Mouse (Mus musculus): Measurements from ENCODE around the gene Strap. TPM values are rescaled to one million over a fixed set of nuclear protein-coding genes. Genes with fewer than 3 reads are reported as not detected.
A peak's percentile ranks its signal among the peaks of the same experiment; 100 is the strongest.
"Not testable (repeated sequence)": the region's sequence is repeated elsewhere in the genome, so short reads cannot be mapped to it uniquely, and the experiment has no call there.

Gene Strap
- polyA plus RNA-seq, 1 experiment from 2014 or later: 159 TPM

DNA sequence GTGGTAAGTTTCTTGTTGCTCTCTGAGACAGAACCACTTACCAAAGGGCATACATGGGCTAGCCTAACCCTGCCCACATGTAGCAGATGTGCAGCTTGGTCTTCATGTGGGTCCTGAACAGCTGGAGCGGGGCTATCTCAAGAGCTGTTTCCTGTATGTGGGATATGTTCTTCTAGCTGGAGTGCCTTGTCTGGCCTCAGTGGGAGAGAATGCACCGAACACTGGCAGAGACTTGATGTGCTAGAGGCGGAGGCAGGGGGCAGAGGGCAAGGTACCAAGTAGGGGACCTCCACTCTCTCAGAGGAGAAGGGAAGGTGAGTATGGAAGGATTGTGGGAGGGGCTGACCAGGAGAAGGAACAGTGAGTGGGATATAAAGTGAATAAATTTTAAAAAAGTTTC is 32.7 kb upstream of the Strap start:
- no peak overlapping the region for H3K4me3 ChIP-seq (ENCODE audit: low read length)
- no peak overlapping the region for H3K27ac ChIP-seq (ENCODE audit: low read depth, low read length)
- no peaks in the 10 kb centered on the region for H3K4me1 ChIP-seq (ENCODE audit: control insufficient read depth, insufficient read depth, low read depth, low read length)
- no peaks in the 10 kb centered on the region for H3K9me3 ChIP-seq (ENCODE audit: control insufficient read depth, low read length)
- H3K9ac ChIP-seq (ENCODE audit: low read depth, low read length): no peak overlapping the region
- no peak overlapping the region for H3K4me2 ChIP-seq (ENCODE audit: low read length)
- no peak for ATAC-seq
- no peaks in the 10 kb centered on the region for H3K27me3 ChIP-seq (replicated peaks; ENCODE audit: control insufficient read depth, insufficient read depth, low read length)
- WGBS: 92% methylated on average over 3 of the region's 3 CpGs
- H3K36me3 ChIP-seq (ENCODE audit: control insufficient read depth, insufficient read depth, low read length): no peaks in the 10 kb centered on the region

DNA sequence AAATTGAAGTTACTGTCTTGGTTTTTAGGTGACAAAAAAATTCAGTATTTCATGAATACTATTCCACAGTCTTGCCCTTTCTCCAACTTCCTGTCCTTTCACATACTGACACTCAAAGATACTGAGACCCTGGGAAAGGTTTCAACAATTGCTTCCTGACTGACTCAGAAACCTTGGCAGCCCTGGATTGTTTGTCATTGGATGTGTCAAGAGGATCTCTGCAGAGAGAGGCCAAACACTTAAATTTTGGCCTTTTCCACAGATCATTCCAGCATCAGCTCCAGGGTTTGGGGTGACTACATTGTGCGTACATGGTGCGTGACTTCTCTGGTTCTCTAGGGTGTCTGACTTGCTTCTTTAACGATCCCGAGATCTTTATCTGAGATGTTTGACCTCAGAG is 32.0 kb upstream of the Strap start:
- no peaks in the 10 kb centered on the region for H3K27me3 ChIP-seq (replicated peaks; ENCODE audit: control insufficient read depth, insufficient read depth, low read length)
- ATAC-seq: no peak
- H3K4me2 ChIP-seq (ENCODE audit: low read length): no peak overlapping the region
- no peaks in the 10 kb centered on the region for H3K9me3 ChIP-seq (ENCODE audit: control insufficient read depth, low read length)
- WGBS: 85% methylated on average over 4 of the region's 4 CpGs
- H3K9ac ChIP-seq (ENCODE audit: low read depth, low read length): no peak overlapping the region
- no peak overlapping the region for H3K4me3 ChIP-seq (ENCODE audit: low read length)
- H3K4me1 ChIP-seq (ENCODE audit: control insufficient read depth, insufficient read depth, low read depth, low read length): no peaks in the 10 kb centered on the region
- H3K27ac ChIP-seq (ENCODE audit: low read depth, low read length): no peak overlapping the region
- H3K36me3 ChIP-seq (ENCODE audit: control insufficient read depth, insufficient read depth, low read length): no peaks in the 10 kb centered on the region

DNA sequence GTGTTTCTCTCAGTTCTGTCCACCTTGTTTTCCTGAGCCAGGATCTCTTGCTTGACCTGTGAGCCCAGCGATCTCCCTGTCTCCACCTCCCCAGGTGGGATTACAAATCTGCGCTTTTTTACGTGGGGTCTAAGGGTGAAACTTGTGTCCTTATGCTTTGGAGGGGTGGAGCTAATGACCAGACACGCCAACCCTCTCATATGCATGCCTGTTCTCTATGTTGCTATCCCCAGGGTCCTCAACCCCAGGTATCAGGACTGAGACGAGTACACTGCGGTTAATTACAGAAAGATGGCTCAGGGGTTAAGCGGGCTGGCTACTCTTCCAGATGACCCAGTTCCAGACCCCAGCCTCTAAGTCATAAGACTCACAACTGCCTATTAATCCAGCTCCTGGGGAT is 31.4 kb upstream of the Strap start:
- Histone ChIP-seq H3K4me1 (ENCODE audit: control insufficient read depth, insufficient read depth, low read depth, low read length) (no peaks in the 10 kb centered on the region), H3K9me3 (ENCODE audit: control insufficient read depth, low read length) (no peaks in the 10 kb centered on the region), H3K9ac (ENCODE audit: low read depth, low read length) (no peak overlapping the region), H3K36me3 (ENCODE audit: control insufficient read depth, insufficient read depth, low read length) (no peaks in the 10 kb centered on the region), H3K27ac (ENCODE audit: low read depth, low read length) (no peak overlapping the region), H3K4me3 (ENCODE audit: low read length) (no peak overlapping the region), H3K27me3 (replicated peaks; ENCODE audit: control insufficient read depth, insufficient read depth, low read length) (no peaks in the 10 kb centered on the region), H3K4me2 (ENCODE audit: low read length) (no peak overlapping the region)
- WGBS: 85% methylated on average over 7 of the region's 7 CpGs
- no peak for ATAC-seq

DNA sequence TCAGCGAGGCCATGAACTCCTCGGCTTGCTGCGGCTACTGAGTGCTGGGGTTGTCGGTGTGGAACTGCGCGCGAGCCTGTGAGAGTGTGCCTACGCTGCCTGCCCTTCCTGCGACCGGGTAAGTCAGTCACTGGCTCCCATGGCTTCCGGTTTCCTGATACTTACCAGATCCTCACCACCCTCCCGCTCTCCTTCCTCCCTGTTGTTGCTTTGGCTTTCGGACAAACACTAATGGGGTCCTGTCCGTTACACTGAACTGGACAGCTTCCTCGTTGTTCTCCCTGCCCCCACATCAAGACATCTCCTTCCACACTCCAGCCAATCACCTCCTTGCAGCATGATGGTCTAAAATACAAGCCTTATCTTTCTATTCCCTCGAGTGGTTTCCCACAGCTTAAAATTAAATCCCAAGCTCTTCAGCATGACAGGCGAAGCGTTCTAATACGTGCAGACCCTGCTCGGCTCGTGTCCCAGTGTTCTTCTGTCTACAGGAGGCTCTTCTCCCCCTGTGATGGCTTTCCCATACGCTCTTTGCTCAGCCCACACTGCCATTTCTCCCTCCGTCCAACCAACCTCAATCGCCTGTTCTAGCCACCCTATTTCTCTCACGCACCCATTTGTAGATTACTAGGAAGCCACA is 30.5 kb upstream of the Strap start:
- no peak overlapping the region for H3K4me3 ChIP-seq (ENCODE audit: low read length)
- no peaks in the 10 kb centered on the region for H3K27me3 ChIP-seq (replicated peaks; ENCODE audit: control insufficient read depth, insufficient read depth, low read length)
- no peak for ATAC-seq
- no peak overlapping the region for H3K4me2 ChIP-seq (ENCODE audit: low read length)
- WGBS: 80% methylated on average over 25 of the region's 25 CpGs
- no peaks in the 10 kb centered on the region for H3K4me1 ChIP-seq (ENCODE audit: control insufficient read depth, insufficient read depth, low read depth, low read length)
- H3K36me3 ChIP-seq (ENCODE audit: control insufficient read depth, insufficient read depth, low read length): no peaks in the 10 kb centered on the region
- H3K9me3 ChIP-seq (ENCODE audit: control insufficient read depth, low read length): no peaks in the 10 kb centered on the region
- H3K9ac ChIP-seq (ENCODE audit: low read depth, low read length): no peak overlapping the region
- H3K27ac ChIP-seq (ENCODE audit: low read depth, low read length): no peak overlapping the region

- ATAC-seq: no peak
- Histone ChIP-seq H3K4me2 (ENCODE audit: low read length) (no peak overlapping the region), H3K9me3 (ENCODE audit: control insufficient read depth, low read length) (no peaks in the 10 kb centered on the region), H3K4me3 (ENCODE audit: low read length) (no peak overlapping the region), H3K9ac (ENCODE audit: low read depth, low read length) (no peak overlapping the region), H3K36me3 (ENCODE audit: control insufficient read depth, insufficient read depth, low read length) (no peaks in the 10 kb centered on the region), H3K27me3 (replicated peaks; ENCODE audit: control insufficient read depth, insufficient read depth, low read length) (no peaks in the 10 kb centered on the region), H3K27ac (ENCODE audit: low read depth, low read length) (no peak overlapping the region), H3K4me1 (ENCODE audit: control insufficient read depth, insufficient read depth, low read depth, low read length) (no peaks in the 10 kb centered on the region)
- WGBS: 89% methylated on average over 10 of the region's 10 CpGs
Measured at GRCm38 (mm10) chr6:137706209-137706608, 28.7 kb upstream of the Strap start.

GRCm38 (mm10) chr6:137708726-137709405 is 26.0 kb upstream of the Strap start:
- H3K9ac ChIP-seq (ENCODE audit: low read depth, low read length); H3K27me3 ChIP-seq (replicated peaks; ENCODE audit: control insufficient read depth, insufficient read depth, low read length); H3K4me1 ChIP-seq (ENCODE audit: control insufficient read depth, insufficient read depth, low read depth, low read length); H3K4me3 ChIP-seq (ENCODE audit: low read length); H3K9me3 ChIP-seq (ENCODE audit: control insufficient read depth, low read length); H3K27ac ChIP-seq (ENCODE audit: low read depth, low read length); ATAC-seq; H3K36me3 ChIP-seq (ENCODE audit: control insufficient read depth, insufficient read depth, low read length); H3K4me2 ChIP-seq (ENCODE audit: low read length): not testable (repeated sequence)
- WGBS: 89% methylated on average over 13 of the region's 13 CpGs

DNA sequence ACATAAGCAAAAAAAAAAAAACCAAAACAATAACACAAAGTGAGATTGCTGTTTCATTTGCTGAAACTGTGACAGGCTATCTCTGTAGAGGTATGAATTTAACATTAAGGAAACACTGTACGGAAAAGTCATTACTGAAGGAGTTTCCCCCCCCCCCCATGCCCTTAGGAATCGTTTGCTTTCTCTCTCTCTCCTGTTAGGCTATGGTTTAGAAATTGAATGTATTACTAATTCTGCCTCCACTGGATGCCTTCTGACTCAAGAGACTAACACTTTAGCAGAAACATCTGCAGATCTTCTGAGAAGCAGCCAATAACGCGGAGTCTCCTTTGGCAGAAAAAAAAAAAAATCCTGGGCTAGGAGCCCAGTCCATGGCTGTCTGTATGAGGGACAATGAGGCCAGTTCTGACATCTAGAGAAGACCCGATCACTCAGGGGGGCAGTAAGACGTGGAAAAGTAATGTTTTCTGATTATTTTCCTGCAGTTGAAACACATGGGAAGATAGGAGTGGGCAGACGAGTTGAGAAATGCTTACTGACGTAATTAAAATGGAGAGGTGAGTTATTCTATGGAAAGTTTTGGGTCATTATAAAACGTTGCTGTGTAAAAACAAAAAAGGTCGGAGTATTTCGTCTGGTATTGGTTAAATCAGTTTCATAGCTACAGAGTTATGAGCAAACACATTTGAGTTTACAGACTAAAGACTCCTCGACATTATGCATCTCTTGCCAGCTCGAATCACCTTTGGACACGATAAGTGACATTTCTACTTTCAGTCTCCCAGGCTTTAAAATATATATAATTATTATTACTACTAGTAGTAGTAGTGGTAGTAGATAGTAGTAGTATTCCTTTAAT is 24.5 kb upstream of the Strap start:
- no peaks in the 10 kb centered on the region for H3K36me3 ChIP-seq (ENCODE audit: control insufficient read depth, insufficient read depth, low read length)
- no peak for ATAC-seq
- no peaks in the 10 kb centered on the region for H3K27me3 ChIP-seq (replicated peaks; ENCODE audit: control insufficient read depth, insufficient read depth, low read length)
- peaks cover 2% of the 10 kb centered on the region; the same call in 1 of the 2 replicates for H3K4me1 ChIP-seq (ENCODE audit: control insufficient read depth, insufficient read depth, low read depth, low read length)
- H3K4me2 ChIP-seq (ENCODE audit: low read length): no peak overlapping the region
- no peak overlapping the region for H3K4me3 ChIP-seq (ENCODE audit: low read length)
- 70% methylated on average over 14 of the region's 14 CpGs for WGBS
- H3K9me3 ChIP-seq (ENCODE audit: control insufficient read depth, low read length): no peaks in the 10 kb centered on the region
- H3K9ac ChIP-seq (ENCODE audit: low read depth, low read length): no peak overlapping the region
- no peak overlapping the region for H3K27ac ChIP-seq (ENCODE audit: low read depth, low read length)

DNA sequence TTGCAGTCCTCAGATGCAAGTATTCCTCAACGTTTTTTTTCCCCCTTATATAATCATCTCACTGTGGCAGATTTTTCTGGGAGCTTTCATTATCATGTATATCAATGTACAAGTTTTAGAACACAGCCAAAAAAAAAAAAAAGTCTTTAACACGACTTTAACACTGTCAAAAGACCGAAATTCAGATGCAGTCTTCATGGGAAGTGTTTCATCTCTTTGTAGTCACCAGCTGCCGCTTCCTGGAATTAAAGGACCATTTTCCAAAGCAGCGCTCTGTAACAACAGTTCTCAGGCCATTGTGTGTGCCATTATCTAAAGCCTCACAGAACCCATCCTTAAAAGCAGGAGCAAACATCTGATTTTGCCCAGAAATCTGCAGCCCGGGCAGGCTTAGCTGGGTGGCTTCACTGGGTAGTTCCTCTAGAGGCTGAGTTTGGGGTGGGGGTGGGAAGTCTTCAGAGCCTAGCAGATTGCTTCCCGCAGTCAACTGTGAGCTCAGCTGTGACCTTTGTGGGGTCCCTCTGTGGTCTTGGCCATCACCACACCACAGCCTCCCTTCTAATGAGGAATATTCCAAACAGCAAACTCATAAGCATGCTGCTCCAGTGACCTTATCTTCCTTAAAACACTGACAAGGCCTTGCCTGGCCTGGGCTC is 22.1 kb upstream of the Strap start:
- H3K36me3 ChIP-seq (ENCODE audit: control insufficient read depth, insufficient read depth, low read length): no peaks in the 10 kb centered on the region
- no peak overlapping the region; the same call in 1 of the 2 replicates for H3K27ac ChIP-seq (ENCODE audit: low read depth, low read length)
- peak; percentile 9; the same call in 1 of the 2 replicates for ATAC-seq
- H3K27me3 ChIP-seq (replicated peaks; ENCODE audit: control insufficient read depth, insufficient read depth, low read length): no peaks in the 10 kb centered on the region
- 33% methylated on average over 7 of the region's 7 CpGs for WGBS
- no peaks in the 10 kb centered on the region for H3K9me3 ChIP-seq (ENCODE audit: control insufficient read depth, low read length)
- no peak overlapping the region for H3K4me3 ChIP-seq (ENCODE audit: low read length)
- H3K9ac ChIP-seq (ENCODE audit: low read depth, low read length): no peak overlapping the region
- H3K4me1 ChIP-seq (ENCODE audit: control insufficient read depth, insufficient read depth, low read depth, low read length): peaks cover 2% of the 10 kb centered on the region; the same call in 1 of the 2 replicates
- H3K4me2 ChIP-seq (ENCODE audit: low read length): no peak overlapping the region

- Histone ChIP-seq H3K27me3 (replicated peaks; ENCODE audit: control insufficient read depth, insufficient read depth, low read length) (no peaks in the 10 kb centered on the region), H3K4me2 (ENCODE audit: low read length) (no peak overlapping the region), H3K36me3 (ENCODE audit: control insufficient read depth, insufficient read depth, low read length) (no peaks in the 10 kb centered on the region), H3K4me1 (ENCODE audit: control insufficient read depth, insufficient read depth, low read depth, low read length) (peaks cover 2% of the 10 kb centered on the region; the same call in 1 of the 2 replicates), H3K27ac (ENCODE audit: low read depth, low read length) (no peak overlapping the region), H3K9me3 (ENCODE audit: control insufficient read depth, low read length) (no peaks in the 10 kb centered on the region), H3K4me3 (ENCODE audit: low read length) (no peak overlapping the region), H3K9ac (ENCODE audit: low read depth, low read length) (no peak overlapping the region)
- peak; percentile 42; the same call in 1 of the 2 replicates for ATAC-seq
- WGBS: 66% methylated on average over 3 of the region's 3 CpGs
Measured at GRCm38 (mm10) chr6:137713310-137713664, 21.6 kb upstream of the Strap start.
